Mouse (Mus musculus) adrenal gland, adult 2 months (tissue): ENCODE results near the gene Fam98b. TPM values are rescaled to one million over a fixed set of nuclear protein-coding genes. Genes with fewer than 3 reads are reported as not detected.

Experiments
- DNase-seq: peaks from one replicate; pipeline ENCODE4 v3.0.0; 2021
- polyA plus RNA-seq: library from polyadenylated mRNA; depleted of rRNA; stranded (reverse); fragments of >200 nt; gene quantifications from 2 replicates; pipeline ENCODE4 v1.2.3, GENCODE M21; 2012; rRNA removed
- total RNA-seq, 2 experiments: library from RNA; stranded (reverse); gene quantifications; 2 replicates each; pipeline ENCODE4 v1.2.3; 2021

The Fam98b gene
- total and polyA plus RNA-seq, 3 experiments: 3.1 to 44.7 (median 34.0) TPM

DNA sequence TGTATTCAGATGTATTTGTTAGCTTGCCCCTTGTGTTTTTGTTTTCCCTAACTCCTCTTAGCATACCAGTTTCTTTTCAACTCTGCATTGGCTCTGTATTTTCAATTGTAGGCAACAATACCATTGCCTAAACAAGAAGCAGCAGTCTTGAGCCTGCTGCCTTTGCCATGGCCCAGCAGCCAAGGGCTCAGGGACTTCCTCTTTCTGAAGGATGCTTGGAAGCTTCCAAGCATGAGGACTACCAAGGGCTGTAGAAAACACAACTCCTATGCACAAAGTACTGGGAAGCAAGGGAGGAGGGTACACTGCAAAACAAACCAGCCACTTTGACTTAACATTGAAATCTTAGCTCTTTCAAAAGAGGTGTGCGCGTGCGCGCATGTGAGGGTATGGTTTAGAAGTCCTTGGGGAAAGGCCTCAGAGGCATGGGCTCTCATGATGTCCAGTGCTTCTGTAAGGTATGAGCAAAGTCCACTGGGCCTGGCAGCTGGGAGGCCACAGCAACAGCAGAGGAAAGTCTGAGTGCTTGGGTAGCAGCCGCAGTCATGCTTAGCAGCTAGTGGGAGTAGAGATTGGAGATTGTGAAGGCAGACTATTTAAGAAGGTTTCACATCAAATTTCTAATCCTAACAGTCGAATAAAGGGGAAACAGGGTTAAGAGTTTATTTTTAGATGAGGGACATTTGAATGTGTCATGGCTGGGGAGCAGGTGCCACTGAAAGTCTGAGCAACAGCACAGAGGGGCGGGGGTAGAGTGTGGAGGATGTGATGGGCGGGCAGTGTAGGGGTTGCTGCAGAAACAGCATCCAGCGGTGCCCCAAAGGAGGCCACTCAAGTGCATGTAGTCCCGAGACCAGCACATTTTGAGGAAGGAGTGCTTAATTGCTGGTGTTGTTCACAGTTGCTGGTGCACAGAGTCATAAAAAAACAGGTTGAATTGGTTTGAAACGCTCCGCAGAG lies 54.1 kb downstream of the Fam98b start:
- DNase-seq: no peak

DNA sequence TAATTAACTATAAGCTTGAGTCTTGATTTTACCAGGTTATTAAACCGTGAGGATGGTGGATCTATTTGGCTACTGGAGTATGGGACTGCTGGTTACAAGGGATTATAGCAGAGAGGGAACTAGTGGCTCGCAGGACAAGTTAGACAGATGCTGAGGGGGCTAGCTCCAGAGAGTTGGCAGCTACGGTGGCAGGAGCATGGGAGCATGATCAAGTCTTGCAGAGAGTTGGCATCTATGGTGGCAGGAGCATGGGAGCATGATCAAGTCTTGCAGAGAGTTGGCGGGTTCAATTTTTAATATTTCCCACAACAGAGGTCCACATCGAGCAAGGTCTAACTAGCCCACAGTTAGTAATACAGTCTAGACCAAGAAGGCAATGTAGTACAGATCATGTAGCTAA lies 55.4 kb downstream of the Fam98b start:
- no peak for DNase-seq

- no peak for DNase-seq
Observed at GRCm38 (mm10) chr2:117307959-117308358, 58.4 kb downstream of the Fam98b start.

GRCm38 (mm10) chr2:117309046-117309445 lies 59.5 kb downstream of the Fam98b start:
- no peak for DNase-seq

DNA sequence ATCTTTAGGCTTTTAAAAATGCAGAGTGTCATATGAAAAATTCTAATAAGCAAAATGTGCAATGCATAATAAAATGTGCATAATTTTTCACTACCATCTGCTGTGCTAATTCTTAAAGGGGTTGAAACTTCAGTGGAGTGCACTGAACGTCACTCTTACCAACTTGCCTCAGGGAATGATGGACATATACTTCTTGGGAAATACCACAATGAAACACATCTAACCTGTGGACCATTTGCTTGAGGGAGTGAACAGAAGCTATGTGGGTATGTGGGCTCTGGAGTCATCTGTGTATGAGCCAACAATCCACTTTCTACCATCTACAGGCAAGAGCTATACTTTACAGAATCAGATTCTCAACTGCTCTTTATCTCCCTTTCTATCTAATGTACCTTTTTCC lies 61.8 kb downstream of the Fam98b start:
- no peak for DNase-seq

DNA sequence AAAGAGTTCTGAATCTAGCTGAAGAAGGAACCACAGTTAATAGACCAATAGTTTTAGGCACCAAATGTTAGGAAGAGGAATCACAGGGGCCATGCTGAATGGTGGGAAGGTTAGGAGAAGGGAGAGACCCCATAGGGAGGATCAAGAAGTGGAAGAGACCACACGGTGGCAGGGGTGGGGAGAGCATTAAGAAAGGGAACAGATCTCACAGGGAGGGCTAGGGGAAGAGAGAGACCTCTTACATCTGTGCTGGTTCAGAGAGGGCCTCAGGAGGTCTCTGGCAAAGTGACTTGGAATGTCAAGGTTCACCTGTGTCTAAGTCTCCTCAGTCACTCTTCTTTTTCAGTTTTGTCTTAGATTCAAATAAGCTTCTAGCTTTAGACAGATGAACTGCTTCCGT lies 62.5 kb downstream of the Fam98b start:
- DNase-seq: no peak

- DNase-seq: no peak
Observed at GRCm38 (mm10) chr2:117312441-117312895, 62.9 kb downstream of the Fam98b start.

GRCm38 (mm10) chr2:117313586-117314235 lies 64.2 kb downstream of the Fam98b start:
- no peak for DNase-seq

- no peak for DNase-seq
Observed at GRCm38 (mm10) chr2:117318991-117319390, 69.5 kb downstream of the Fam98b start.

Other genes with a start within 250 kb of the Fam98b start
- gene Spred1, start 128.4 kb upstream of the Fam98b start, total RNA-seq: 100 to 1,000 TPM in 1 of 2 experiments, 10 to 100 TPM in 1; 58.3 to 113 TPM
- gene Spred1, start 128.4 kb upstream of the Fam98b start, polyA plus RNA-seq: 11.3 and 22.6 TPM in 2 replicates
- 1 to 10 TPM in 1 of 2 experiments, under 1 TPM in 1; 0.26 to 1.2 TPM for gene Rasgrp1, start 93.3 kb downstream of the Fam98b start, total RNA-seq
- 0.15 and 0.85 TPM in 2 replicates for gene Rasgrp1, start 93.3 kb downstream of the Fam98b start, polyA plus RNA-seq